Mouse (Mus musculus): ENCODE results near the gene Unc13c. TPM values are rescaled to one million over a fixed set of nuclear protein-coding genes. Genes with fewer than 3 reads are reported as not detected.

Gene Unc13c
- total RNA-seq, 2 experiments from 2014 or later = 0.04 TPM; not detected in 1

DNA sequence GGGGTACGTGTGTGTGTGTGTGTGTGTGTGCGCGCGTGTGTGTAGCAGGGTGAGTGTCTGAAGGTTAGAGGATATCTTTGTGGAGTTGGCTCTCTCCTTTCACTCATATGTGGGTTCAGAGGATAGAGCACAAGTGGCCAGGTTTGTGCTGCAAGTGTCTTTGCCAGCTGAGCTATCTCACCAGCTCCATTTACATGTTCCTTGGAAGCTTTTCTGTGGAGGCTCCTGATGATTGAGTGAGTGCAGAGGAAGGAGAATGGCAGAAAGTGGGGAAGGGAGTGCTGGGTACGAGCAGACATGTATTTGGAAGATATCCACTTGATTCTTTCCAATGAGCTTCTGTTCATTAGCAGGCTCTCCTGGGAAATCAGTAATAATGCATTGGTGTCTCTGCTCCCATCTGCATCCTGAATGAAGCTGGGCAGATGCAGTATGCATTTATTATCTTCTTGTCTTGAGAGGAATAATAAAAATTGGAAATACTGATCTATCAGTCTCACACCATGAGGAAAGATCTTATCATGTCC lies 86.3 kb downstream of the Unc13c start:
- ATAC-seq (ENCODE audit: poor library complexity, severe bottlenecking) = no peak

DNA sequence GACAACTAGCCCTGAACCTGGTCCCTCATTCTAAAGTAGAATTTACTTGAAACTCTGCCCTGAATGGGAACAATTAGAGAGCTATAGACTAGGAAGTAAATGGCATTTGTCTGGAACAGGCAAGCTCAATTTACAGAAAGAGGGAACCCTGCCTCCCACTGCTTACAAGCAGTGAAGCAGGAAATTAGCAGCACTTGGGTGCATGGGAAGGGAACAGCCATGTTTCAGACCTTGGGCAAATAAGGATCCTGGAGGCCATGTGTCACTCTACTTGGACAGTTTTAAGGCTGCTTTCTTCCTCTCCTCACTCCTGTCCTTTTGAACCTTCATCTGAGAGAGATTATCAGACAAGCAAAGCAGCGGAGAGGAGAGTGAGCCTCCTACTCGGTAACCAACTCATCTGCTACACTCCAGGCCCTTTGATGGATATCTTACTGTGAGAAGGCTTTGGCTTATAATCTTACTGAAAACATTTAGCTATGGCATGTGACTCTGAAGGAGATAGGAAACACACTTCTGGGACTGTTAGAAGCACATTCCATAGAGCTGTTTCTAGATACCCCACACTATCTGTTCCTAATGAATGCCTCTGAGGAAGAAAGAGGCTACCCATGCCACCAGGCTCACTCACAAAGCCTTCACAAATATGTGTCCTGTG lies 101.2 kb downstream of the Unc13c start:
- no peak for ATAC-seq (ENCODE audit: poor library complexity, severe bottlenecking)

DNA sequence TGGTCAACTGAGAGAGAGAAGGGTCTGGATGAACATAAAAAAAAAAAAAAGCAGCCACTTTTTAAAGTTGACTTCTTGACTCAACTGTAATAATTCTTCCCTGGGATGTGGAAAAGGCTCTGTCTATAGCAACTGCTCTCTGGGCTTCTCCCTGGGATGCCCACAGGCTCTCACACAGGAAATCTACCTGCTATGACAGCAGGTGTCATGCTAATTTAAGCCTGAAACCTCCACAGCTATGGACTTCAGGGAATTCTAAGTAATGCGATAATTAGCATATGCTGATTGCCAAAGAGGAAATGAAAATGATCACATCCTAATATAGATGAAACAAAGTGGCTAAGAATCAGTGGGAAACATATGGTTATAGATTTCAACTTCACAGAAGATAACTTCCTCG lies 102.1 kb downstream of the Unc13c start:
- no peak for ATAC-seq (ENCODE audit: poor library complexity, severe bottlenecking)

DNA sequence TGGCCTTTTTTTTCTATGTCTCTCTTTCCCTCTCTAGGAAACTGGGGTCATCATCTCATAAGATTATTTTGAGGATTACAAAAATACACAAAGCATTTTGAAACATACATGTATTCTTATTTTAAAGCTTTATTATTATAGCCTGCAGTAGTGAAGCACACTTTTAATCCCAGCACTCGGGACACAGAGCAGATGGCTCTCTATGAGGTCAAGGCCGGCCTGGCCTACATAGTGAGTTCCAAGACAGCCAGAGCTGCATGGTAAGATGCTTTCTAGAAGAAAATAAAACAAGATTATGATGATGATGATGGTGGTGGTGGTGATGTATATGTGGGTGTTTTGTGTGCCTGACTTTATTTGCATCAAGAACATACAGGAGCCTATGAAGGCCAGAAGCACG lies 109.3 kb downstream of the Unc13c start:
- no peak for ATAC-seq (ENCODE audit: poor library complexity, severe bottlenecking)

DNA sequence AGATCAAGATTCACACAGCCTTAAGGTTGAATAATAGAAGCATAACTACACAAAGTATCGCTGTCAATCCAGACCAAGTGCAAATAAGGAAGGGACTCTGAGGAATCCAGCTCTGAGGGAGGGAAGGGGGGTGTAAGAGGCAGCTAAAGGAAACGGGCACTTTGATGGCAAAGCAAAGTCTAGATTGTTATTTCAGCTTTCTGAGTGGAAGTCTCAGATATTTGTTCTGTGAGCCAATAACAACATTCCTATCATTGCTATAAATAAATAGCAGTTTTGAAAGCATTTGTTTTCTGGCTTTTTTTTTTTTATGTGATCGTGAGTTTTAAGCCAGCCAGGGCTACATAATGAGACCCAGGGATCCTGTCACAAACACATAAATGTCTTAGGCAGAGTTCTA lies 114.5 kb downstream of the Unc13c start:
- no peak for ATAC-seq (ENCODE audit: poor library complexity, severe bottlenecking)

DNA sequence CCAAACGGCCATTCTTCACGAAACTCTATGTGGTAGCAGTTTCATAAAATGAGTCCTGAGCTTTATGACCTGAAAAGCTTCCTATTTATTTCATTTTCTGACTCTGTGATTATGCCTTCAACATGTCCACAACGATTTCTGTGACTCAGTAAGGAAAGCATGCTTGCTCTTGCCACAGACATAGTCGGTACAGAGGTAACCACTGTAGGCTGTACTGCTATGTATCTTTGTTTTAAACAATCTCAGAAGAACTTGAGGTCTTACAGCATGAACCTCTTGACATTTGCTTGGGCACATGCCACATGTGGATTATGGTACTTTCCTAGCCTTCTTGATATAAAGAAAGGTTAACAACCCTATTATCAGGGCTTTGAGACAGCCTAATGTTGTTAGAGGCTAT lies 162.1 kb downstream of the Unc13c start:
- no peak for ATAC-seq (ENCODE audit: poor library complexity, severe bottlenecking)

DNA sequence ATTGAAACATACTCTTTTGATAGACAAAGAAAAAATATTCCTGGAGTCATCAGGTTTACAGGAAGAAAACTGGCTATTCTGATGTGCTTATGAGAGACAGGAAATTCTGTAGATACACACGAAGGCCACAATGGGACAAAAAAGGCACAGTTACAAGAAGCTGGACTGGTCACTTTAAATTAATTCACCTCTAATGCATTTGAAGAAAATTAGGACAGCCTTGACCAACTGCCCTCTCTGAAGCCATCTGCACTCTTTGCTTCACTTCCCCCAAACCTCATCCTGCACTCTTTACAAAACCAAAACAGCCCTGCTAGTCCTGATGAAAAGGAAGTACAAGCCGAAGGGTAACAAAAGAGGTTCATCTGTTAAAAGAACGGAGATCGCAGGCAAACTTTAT lies 194.2 kb downstream of the Unc13c start:
- ATAC-seq (ENCODE audit: poor library complexity, severe bottlenecking) = no peak

DNA sequence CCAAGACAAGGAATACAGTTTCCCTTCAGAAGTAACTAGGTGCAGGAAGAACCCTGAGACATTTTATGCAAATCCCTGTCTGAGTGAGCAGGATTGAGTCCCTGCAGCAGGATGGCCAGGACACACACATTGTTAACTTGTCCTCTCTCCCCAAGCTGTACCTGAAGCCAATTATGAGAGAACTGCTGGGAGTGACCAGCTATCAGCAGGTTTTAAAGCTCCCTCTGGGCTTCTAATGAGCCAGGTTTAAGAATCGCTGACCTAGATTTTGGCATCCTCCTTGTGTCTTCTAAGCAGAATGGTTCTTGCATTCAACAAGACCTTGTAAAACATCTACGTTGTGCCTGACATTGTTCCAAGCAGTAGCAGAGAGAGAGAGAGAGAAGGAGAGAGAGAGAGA lies 213.6 kb downstream of the Unc13c start:
- no peak for ATAC-seq (ENCODE audit: poor library complexity, severe bottlenecking)

DNA sequence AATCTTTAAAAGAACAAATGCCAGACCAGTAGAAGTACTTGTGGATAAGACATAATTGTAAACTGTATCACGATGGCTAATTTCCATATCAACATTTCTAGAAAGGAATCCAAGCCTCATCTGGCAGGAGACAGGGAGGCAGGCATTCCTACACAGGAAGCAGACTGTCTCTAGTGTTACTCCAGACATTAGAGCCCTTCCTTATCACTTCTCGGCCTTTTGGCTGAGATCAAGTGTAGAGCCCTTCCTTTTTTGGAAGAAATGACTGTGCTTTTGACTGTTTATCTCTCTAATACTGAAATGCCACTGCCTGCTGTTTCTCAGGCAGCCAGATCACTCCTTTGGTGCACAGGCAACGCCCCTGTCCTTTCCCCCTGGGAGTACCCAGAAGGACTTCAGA lies 215.3 kb downstream of the Unc13c start:
- ATAC-seq (ENCODE audit: poor library complexity, severe bottlenecking) = no peak

DNA sequence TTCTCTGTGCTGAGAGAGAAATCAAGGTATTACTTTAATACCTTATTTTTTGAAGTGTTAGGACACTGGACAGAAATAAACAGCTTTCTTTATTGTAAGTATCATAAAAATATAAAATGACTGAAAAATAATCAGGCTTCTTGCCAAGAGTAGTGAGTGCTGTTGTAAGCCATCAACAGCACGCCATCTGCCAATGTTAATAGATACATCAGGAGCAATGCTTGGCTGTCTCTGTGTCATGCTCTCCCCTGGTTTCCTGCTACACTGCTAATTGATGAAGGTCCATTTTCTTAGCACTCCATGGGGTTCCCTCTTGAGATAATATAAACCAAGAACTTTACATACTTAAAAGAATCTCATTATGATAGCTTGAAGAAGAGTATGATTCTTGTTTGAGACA lies 217.4 kb downstream of the Unc13c start:
- ATAC-seq (ENCODE audit: poor library complexity, severe bottlenecking) = no peak

DNA sequence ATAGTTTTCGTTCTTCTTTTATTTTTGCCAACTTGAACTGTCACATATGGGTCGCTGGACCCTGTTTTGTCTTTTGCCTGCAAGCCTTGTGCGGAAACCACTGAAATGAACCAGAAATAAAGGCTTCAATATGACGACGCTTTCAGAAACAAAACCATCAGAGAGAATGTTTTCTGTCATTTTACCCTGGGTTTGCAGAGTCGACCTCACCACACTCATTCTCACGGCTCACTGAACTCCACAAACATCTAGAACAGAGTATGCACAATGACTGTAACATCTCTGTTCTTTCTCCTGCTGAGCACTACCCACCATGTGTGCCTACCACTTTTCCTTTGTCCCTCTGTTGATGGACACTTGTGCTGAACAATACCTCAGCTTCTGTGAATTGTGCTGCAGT lies 234.3 kb downstream of the Unc13c start:
- no peak for ATAC-seq (ENCODE audit: poor library complexity, severe bottlenecking)

DNA sequence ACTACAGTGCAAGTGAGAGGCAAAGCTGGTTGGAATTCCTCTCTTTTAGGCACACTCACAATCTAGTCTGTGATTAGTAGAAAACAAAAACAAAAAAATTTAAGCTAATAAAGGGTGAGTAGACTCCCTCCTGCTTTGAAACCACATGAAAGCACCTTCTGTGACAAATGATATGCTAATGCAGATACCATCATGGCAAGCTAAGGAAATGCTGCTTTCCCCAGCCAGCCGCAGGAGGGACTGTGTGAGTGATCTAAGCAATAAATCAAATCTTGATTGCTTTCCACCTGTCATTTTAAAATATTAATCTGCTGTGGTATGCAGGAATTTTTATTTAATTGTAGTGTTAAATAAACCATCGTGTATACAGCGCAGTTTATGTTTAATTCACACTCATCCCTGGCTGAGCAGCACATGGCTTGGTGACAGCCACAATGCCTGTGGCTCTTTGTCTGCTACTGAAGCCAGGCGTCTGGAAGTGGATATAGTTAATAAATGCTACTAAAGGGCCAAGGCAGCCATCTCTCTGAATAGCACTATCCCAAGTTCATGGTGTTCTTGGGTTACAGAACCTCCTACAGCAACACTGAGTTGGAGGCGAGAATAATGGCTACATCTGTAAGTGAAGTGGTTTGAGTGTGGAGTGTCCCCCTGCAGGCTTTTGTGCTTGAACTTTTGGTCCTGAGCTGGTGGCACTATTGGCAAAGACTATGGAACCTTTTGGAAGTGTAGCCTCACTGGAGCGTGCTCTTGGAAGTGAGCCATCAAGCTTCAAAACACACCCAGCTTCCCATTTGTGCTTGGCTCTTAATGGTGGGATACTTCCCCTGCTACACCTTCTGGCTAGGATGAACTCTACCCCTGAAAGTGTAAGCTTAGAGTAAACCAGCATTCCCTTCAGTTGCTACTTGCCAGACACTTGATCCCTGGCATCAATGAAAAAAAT lies 242.8 kb downstream of the Unc13c start:
- ATAC-seq (ENCODE audit: poor library complexity, severe bottlenecking) = no peak

DNA sequence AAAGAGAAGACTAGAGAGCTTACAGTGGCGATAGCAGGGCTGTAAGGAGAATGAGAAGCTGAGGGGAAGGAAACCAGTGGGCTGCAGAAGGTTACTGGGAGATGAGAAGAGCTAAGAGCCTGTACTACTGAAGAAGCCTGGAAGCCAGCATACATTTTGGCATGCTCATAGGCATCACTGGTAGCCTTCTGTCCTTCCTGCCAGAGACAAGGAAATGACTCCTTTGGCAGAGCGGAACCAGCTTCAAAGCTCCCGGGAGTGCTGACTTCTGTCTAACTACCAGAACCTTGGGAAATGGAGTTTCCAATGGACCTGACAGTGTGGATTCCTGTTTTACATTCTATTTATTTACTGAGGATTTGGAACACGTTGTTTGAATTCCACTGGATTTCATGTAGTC lies 244.0 kb downstream of the Unc13c start:
- no peak for ATAC-seq (ENCODE audit: poor library complexity, severe bottlenecking)

DNA sequence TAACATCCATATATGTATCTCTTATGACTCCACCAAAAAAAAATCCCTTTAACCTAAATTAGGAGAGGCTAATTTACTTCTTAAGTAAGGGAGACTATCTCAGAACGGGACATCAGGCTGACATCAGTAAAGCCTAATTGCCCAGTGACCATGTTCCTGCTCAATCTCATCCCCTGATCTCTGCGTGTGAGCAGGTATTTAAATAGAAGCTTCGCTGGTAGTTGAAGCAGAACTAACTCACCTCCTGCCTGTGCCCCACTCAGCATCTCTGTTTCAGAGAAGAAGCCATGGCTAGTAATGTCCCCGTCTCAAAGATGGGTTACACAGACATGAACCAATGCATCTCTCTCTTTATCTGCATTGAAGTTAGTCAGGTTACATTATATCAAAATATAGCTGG lies 255.3 kb downstream of the Unc13c start:
- ATAC-seq (ENCODE audit: poor library complexity, severe bottlenecking) = no peak

DNA sequence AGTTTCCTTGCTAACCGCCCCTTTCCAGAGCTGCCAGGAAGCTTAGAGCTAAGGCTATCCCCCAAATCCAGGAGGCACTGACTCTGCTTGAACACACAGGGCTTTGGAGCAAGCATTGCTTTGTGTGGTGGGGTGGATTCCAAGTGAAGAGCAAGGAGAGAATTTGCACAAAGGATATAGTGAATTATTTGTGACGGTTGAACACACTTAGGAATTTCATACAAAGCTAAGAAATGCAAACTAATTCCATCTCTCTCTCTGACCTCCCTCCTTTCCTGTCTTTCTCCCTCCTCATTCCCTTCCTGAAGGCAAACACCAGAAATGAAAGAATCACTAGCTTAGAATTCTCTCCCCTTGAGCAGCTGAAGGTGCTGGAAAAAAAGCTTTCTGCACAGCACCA lies 271.7 kb downstream of the Unc13c start:
- no peak for ATAC-seq (ENCODE audit: poor library complexity, severe bottlenecking)

DNA sequence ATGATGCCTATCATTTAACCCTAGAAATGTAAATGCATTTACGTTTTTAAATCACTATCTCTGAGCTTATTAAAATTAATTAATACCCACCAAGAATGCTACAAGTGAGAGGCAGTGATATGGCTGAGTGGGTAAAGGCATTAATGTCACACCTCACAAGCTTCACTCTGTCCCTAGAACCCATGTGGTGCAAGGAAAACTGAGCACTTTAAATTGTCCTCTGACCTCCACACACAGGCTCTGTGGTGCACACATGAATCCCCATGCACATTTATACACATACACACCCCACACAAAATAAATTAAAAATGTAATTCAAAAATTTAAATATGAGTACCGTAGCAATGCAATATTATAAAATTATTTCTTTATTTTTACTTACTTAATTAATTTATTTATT lies 287.2 kb downstream of the Unc13c start:
- no peak for ATAC-seq (ENCODE audit: poor library complexity, severe bottlenecking)

DNA sequence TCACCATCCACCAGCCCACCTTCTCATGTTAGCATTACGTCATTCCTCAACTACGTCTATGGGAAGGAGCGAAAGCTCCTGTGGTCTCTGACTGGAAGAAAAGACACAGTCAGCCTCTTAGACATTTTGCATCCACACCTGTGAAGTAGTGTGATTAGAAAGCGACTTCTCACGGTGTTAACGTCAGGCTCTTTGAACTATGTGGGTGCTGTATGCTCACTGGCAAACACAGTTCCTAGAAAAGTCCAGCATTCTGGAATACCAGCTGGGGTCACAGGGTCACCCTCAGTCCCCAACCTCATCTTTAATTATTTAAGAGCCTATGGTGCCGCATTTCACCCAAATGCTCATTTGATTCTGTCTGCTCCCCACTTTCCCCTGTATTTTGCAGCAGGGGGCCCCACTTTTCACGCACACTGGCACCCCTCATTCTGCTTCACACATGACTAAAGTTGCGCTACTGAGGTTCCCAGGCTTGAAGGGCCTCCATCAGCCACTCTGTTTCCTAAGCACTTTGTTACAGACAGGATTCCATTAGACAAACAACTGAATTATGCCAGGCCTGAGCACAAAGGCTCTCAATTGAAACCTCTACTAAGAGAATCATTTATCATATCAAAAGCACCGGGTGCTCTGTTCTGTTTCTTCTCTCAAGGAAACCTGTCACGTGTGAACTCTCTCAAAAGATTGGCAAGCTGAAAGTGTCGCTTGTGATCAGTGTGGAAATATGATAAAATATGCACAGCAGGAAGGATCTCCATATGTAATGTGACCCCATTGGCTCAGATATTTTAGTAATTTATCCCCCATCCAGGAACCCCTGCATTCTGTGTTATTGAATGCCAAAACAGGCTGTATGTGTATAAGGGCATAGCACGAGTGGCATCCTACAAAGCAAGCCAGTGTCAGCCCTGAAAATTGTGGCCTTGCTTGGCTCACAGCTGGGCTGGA lies 287.9 kb downstream of the Unc13c start:
- ATAC-seq (ENCODE audit: poor library complexity, severe bottlenecking) = no peak

DNA sequence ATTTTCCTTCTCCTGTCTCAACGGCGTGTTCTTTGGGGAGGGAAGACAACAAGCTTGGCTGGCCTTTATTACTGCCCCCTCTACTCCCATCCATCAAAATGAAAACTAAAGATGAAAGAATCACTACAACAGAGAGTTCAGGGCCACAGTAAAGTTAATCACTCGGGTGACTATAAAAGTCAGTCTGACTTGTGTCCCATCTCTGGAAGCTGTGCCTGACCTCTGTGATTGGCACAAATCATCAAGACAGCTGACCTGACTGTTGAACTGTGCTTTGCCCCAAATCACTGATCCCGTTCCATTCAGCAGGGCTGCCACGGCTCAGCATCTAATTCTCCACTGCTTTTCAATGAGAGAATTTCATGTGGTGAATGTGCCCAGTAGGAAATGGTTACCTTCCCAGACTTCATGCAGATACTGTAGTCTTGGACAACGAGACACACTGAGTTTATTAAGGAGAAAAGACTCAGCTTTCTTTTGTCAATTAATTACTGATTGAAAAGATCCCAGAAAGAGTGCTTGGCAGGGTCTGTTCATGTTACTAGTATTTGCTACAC lies 297.0 kb downstream of the Unc13c start:
- no peak for ATAC-seq (ENCODE audit: poor library complexity, severe bottlenecking)

DNA sequence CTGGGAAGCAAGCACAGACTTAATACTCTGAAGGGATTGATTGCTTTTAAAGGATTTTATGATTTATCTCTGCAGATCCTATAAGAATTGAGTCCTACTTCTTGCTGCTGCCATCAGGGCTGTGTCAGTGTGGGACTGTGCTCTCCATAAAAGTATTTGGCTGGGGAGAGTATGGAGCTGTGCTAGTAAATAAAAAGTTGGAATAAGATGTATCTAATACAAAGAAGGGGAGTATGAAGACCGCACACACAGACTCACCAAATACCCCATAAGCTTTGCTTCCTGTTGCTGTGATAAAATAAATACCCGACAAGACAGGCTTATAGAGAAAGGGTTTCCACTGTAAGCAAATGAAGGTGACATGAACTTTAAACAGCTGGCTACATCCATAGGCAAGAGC lies 298.7 kb downstream of the Unc13c start:
- ATAC-seq (ENCODE audit: poor library complexity, severe bottlenecking) = no peak

DNA sequence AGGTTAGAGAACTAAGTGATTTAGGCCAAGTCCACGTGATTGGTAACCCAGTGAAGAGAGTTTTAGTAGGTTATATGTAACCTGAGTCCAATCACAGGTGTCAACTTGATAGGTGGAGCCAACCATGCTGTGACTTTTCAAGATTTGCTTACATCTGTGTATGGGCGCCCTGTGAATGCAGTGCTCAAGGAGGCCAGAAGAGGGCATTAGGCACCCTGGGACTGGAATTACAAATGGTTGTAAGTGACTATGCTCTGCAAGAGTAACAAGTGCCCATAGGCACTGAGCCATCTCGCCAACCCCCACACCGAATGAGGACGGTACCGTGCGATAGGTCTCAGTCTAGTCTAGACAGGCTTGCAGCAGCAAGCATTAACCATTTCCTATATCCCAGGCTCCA lies 305.9 kb downstream of the Unc13c start:
- no peak for ATAC-seq (ENCODE audit: poor library complexity, severe bottlenecking)

DNA sequence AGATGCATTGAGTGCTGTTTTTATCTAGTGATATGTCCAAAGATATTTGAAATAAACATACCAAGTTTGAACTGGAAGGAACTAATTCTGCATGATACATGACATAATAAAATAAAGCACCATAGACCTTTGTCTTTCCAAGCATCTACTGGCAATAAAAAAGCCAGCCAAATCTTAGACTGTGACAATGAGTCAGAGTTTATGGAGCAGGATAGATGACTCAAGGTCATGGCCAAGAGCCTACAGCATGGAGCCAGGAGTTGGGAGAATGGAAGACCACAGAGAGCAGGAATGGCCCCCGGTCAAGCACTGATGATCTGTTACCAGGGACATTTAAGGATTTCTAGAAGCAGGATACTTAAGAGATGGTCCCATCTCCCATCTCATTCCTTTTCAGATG lies 319.7 kb downstream of the Unc13c start:
- no peak for ATAC-seq (ENCODE audit: poor library complexity, severe bottlenecking)

All from megakaryocyte, adult 5-6 weeks (primary cell).